Mouse (Mus musculus): Measurements from ENCODE around the gene Slc35f1. TPM values are rescaled to one million over a fixed set of nuclear protein-coding genes. Genes with fewer than 3 reads are reported as not detected.
A peak's percentile ranks its signal among the peaks of the same experiment; 100 is the strongest.
"Not testable (repeated sequence)": the region's sequence is repeated elsewhere in the genome, so short reads cannot be mapped to it uniquely, and the experiment has no call there.

Slc35f1 gene
- polyA plus RNA-seq, 1 experiment from 2014 or later = 0.02 TPM

GRCm38 (mm10) chr10:52871110-52871509, 180.8 kb downstream of the Slc35f1 start:
- no peak for DNase-seq
- Histone ChIP-seq H3K9me3 (ENCODE audit: low read length) (no peaks in the 10 kb centered on the region), H3K36me3 (replicated peaks; ENCODE audit: insufficient read depth, low read length) (no peaks in the 10 kb centered on the region), H3K4me3 (ENCODE audit: low read depth, low read length) (no peak overlapping the region), H3K27ac (ENCODE audit: low read depth) (no peak overlapping the region), H3K9ac (replicated peaks) (no peak overlapping the region), H3K4me2 (ENCODE audit: low read depth, low read length) (no peak overlapping the region), H3K4me1 (ENCODE audit: insufficient read depth) (no peaks in the 10 kb centered on the region; the same call in 1 of the 2 replicates), H3K27me3 (ENCODE audit: insufficient read depth, low read length) (no peaks in the 10 kb centered on the region)
- peak; percentile 64 for ATAC-seq
- TF ChIP-seq CTCF (IDR thresholded peaks at IDR 0.05; ENCODE audit: low read depth) (no peak), EP300 (IDR thresholded peaks at IDR 0.05; ENCODE audit: low read depth) (no peak)

GRCm38 (mm10) chr10:52874133-52874532, 183.8 kb downstream of the Slc35f1 start:
- Histone ChIP-seq H3K36me3 (replicated peaks; ENCODE audit: insufficient read depth, low read length) (no peaks in the 10 kb centered on the region), H3K9ac (replicated peaks) (no peak overlapping the region), H3K4me1 (ENCODE audit: insufficient read depth) (no peaks in the 10 kb centered on the region; the same call in 1 of the 2 replicates), H3K4me3 (ENCODE audit: low read depth, low read length) (no peak overlapping the region), H3K9me3 (ENCODE audit: low read length) (no peaks in the 10 kb centered on the region), H3K4me2 (ENCODE audit: low read depth, low read length) (no peak overlapping the region), H3K27me3 (ENCODE audit: insufficient read depth, low read length) (no peaks in the 10 kb centered on the region), H3K27ac (ENCODE audit: low read depth) (no peak overlapping the region)
- TF ChIP-seq CTCF (IDR thresholded peaks at IDR 0.05; ENCODE audit: low read depth) (no peak), EP300 (IDR thresholded peaks at IDR 0.05; ENCODE audit: low read depth) (no peak)
- DNase-seq (no peak), ATAC-seq (no peak)
- 73% methylated on average over 9 of the region's 9 CpGs for WGBS (ENCODE audit: insufficient replicate concordance)

- Histone ChIP-seq H3K9me3 (ENCODE audit: low read length) (no peaks in the 10 kb centered on the region), H3K36me3 (replicated peaks; ENCODE audit: insufficient read depth, low read length) (no peaks in the 10 kb centered on the region), H3K4me2 (ENCODE audit: low read depth, low read length) (no peak overlapping the region), H3K4me3 (ENCODE audit: low read depth, low read length) (no peak overlapping the region), H3K27ac (ENCODE audit: low read depth) (no peak overlapping the region), H3K27me3 (ENCODE audit: insufficient read depth, low read length) (no peaks in the 10 kb centered on the region), H3K4me1 (ENCODE audit: insufficient read depth) (no peaks in the 10 kb centered on the region; the same call in 1 of the 2 replicates), H3K9ac (replicated peaks) (no peak overlapping the region)
- TF ChIP-seq EP300 (IDR thresholded peaks at IDR 0.05; ENCODE audit: low read depth) (no peak), CTCF (IDR thresholded peaks at IDR 0.05; ENCODE audit: low read depth) (no peak)
- ATAC-seq = no peak
- no peak for DNase-seq
Measured at GRCm38 (mm10) chr10:52874712-52875111, 184.4 kb downstream of the Slc35f1 start.

- Histone ChIP-seq H3K4me2 (ENCODE audit: low read depth, low read length) (no peak overlapping the region), H3K9me3 (ENCODE audit: low read length) (no peaks in the 10 kb centered on the region), H3K9ac (replicated peaks) (no peak overlapping the region), H3K4me3 (ENCODE audit: low read depth, low read length) (no peak overlapping the region), H3K36me3 (replicated peaks; ENCODE audit: insufficient read depth, low read length) (no peaks in the 10 kb centered on the region), H3K27me3 (ENCODE audit: insufficient read depth, low read length) (no peaks in the 10 kb centered on the region), H3K27ac (ENCODE audit: low read depth) (no peak overlapping the region), H3K4me1 (ENCODE audit: insufficient read depth) (no peaks in the 10 kb centered on the region)
- TF ChIP-seq CTCF (IDR thresholded peaks at IDR 0.05; ENCODE audit: low read depth) = no peak
- TF ChIP-seq EP300 (IDR thresholded peaks at IDR 0.05; ENCODE audit: low read depth) = no peak
- ATAC-seq (no peak), DNase-seq (no peak)
- 60% methylated on average over 6 of the region's 6 CpGs for WGBS (ENCODE audit: insufficient replicate concordance)
Measured at GRCm38 (mm10) chr10:52877263-52878021, 187.1 kb downstream of the Slc35f1 start.

- no peaks in the 10 kb centered on the region for H3K36me3 ChIP-seq (replicated peaks; ENCODE audit: insufficient read depth, low read length)
- 67% methylated on average over 4 of the region's 4 CpGs for WGBS (ENCODE audit: insufficient replicate concordance)
- H3K4me2 ChIP-seq (ENCODE audit: low read depth, low read length) = no peak overlapping the region
- no peak overlapping the region for H3K9ac ChIP-seq (replicated peaks)
- no peak overlapping the region for H3K27ac ChIP-seq (ENCODE audit: low read depth)
- no peak overlapping the region for H3K4me3 ChIP-seq (ENCODE audit: low read depth, low read length)
- ATAC-seq (no peak), DNase-seq (no peak)
- H3K4me1 ChIP-seq (ENCODE audit: insufficient read depth) = no peaks in the 10 kb centered on the region
- H3K9me3 ChIP-seq (ENCODE audit: low read length) = no peaks in the 10 kb centered on the region
- no peaks in the 10 kb centered on the region for H3K27me3 ChIP-seq (ENCODE audit: insufficient read depth, low read length)
- no peak for TF ChIP-seq CTCF (IDR thresholded peaks at IDR 0.05; ENCODE audit: low read depth)
- TF ChIP-seq EP300 (IDR thresholded peaks at IDR 0.05; ENCODE audit: low read depth) = no peak
Measured at GRCm38 (mm10) chr10:52878093-52878801, 187.9 kb downstream of the Slc35f1 start.

- not testable (repeated sequence) for DNase-seq; H3K27me3 ChIP-seq (ENCODE audit: insufficient read depth, low read length); H3K4me3 ChIP-seq (ENCODE audit: low read depth, low read length); H3K9me3 ChIP-seq (ENCODE audit: low read length); H3K27ac ChIP-seq (ENCODE audit: low read depth); H3K4me2 ChIP-seq (ENCODE audit: low read depth, low read length); ATAC-seq; H3K36me3 ChIP-seq (replicated peaks; ENCODE audit: insufficient read depth, low read length); H3K4me1 ChIP-seq (ENCODE audit: insufficient read depth); H3K9ac ChIP-seq (replicated peaks)
Measured at GRCm38 (mm10) chr10:52896724-52897123, 206.4 kb downstream of the Slc35f1 start.

Measured in liver, postnatal 0 days (tissue).